11 mouse cellular contexts compared by ENCODE assay signal in genomic region chrX:78797642-78798041, GRCm38 (mm10).
A peak's percentile ranks its signal among the peaks of the same experiment; 100 is the strongest.
DNase-seq lines count a peak whose midpoint lies in the region; ATAC-seq and TF ChIP-seq lines count a peak whose summit lies in the region.
"Had no signal": no experiment of that assay in that cellular context is flagged by ENCODE, and none has a peak within 500 bp of the region (broad histone marks: within the 10 kb centered on the region; RNA-seq: fewer than 3 reads in every experiment).

No protein-coding gene starts in this region.

- H3K9ac ChIP-seq in intestine, postnatal 0 days (ENCODE audit: low read depth, low read length): no peak overlapping the region
- no peak overlapping the region for H3K9ac ChIP-seq in intestine, embryonic 15.5 days
- no peak overlapping the region for H3K9ac ChIP-seq in midbrain, embryonic 14.5 days (replicated peaks; ENCODE audit: low read length)
- H3K9ac ChIP-seq in midbrain, embryonic 15.5 days: no peak overlapping the region
- H3K9ac ChIP-seq: heart, embryonic 15.5 days had no signal

- H3K4me3 ChIP-seq in intestine, postnatal 0 days (ENCODE audit: low read depth, low read length): no peak overlapping the region
- no peak overlapping the region for H3K4me3 ChIP-seq in intestine, embryonic 15.5 days (replicated peaks)
- H3K4me3 ChIP-seq in midbrain, embryonic 14.5 days (replicated peaks; ENCODE audit: low read depth, low read length): no peak overlapping the region
- H3K4me3 ChIP-seq in midbrain, embryonic 15.5 days: no peak overlapping the region
- H3K4me3 ChIP-seq: heart, embryonic 15.5 days had no signal

- no peaks in the 10 kb centered on the region for H3K27me3 ChIP-seq in intestine, postnatal 0 days (replicated peaks; ENCODE audit: control insufficient read depth, insufficient read depth, low read length)
- no peaks in the 10 kb centered on the region for H3K27me3 ChIP-seq in intestine, embryonic 15.5 days (replicated peaks)
- no peaks in the 10 kb centered on the region for H3K27me3 ChIP-seq in midbrain, embryonic 14.5 days (ENCODE audit: control insufficient read depth, insufficient read depth, low read length)
- H3K27me3 ChIP-seq in midbrain, embryonic 15.5 days (replicated peaks): no peaks in the 10 kb centered on the region
- H3K27me3 ChIP-seq: heart, embryonic 15.5 days had no signal

- no peak overlapping the region for H3K27ac ChIP-seq in intestine, postnatal 0 days (ENCODE audit: low read depth, low read length)
- no peak overlapping the region for H3K27ac ChIP-seq in intestine, embryonic 15.5 days
- no peak overlapping the region for H3K27ac ChIP-seq in midbrain, embryonic 14.5 days (replicated peaks; ENCODE audit: low read depth, low read length)
- no peak overlapping the region for H3K27ac ChIP-seq in midbrain, embryonic 15.5 days
- H3K27ac ChIP-seq: heart, embryonic 15.5 days had no signal

- TF ChIP-seq CTCF in intestine, postnatal 0 days (IDR thresholded peaks at IDR 0.05; ENCODE audit: low read depth): peak; percentile 39

- ATAC-seq in intestine, postnatal 0 days: no peak
- ATAC-seq in intestine, embryonic 15.5 days: no peak
- ATAC-seq in midbrain, embryonic 14.5 days (ENCODE audit: low FRiP score, low TSS enrichment): no peak
- no peak for ATAC-seq in midbrain, embryonic 15.5 days (replicated peaks)

- no peak overlapping the region for H3K4me2 ChIP-seq in intestine, postnatal 0 days (replicated peaks; ENCODE audit: low read depth)
- H3K4me2 ChIP-seq in intestine, embryonic 15.5 days (replicated peaks): no peak overlapping the region
- no peak overlapping the region for H3K4me2 ChIP-seq in midbrain, embryonic 14.5 days (ENCODE audit: low read length)
- no peak overlapping the region for H3K4me2 ChIP-seq in midbrain, embryonic 15.5 days
- H3K4me2 ChIP-seq: heart, embryonic 15.5 days had no signal

- 70% methylated on average over 4 of the region's 4 CpGs for WGBS in intestine, postnatal 0 days
- WGBS in intestine, embryonic 15.5 days: 68% methylated on average over 4 of the region's 4 CpGs
- WGBS in midbrain, embryonic 14.5 days: 73% methylated on average over 4 of the region's 4 CpGs
- 67% methylated on average over 4 of the region's 4 CpGs for WGBS in midbrain, embryonic 15.5 days

- no peaks in the 10 kb centered on the region for H3K9me3 ChIP-seq in intestine, postnatal 0 days (ENCODE audit: control insufficient read depth)
- H3K9me3 ChIP-seq in intestine, embryonic 15.5 days: no peaks in the 10 kb centered on the region
- no peaks in the 10 kb centered on the region for H3K9me3 ChIP-seq in midbrain, embryonic 14.5 days (ENCODE audit: control insufficient read depth, low read length)
- H3K9me3 ChIP-seq in midbrain, embryonic 15.5 days: no peaks in the 10 kb centered on the region
- H3K9me3 ChIP-seq: heart, embryonic 15.5 days had no signal

- no peaks in the 10 kb centered on the region for H3K4me1 ChIP-seq in intestine, postnatal 0 days (replicated peaks; ENCODE audit: control insufficient read depth, insufficient read depth, low read length)
- H3K4me1 ChIP-seq in intestine, embryonic 15.5 days (replicated peaks): no peaks in the 10 kb centered on the region
- no peaks in the 10 kb centered on the region for H3K4me1 ChIP-seq in midbrain, embryonic 14.5 days (ENCODE audit: control insufficient read depth, insufficient read depth, low read length)
- H3K4me1 ChIP-seq in midbrain, embryonic 15.5 days: no peaks in the 10 kb centered on the region
- H3K4me1 ChIP-seq: heart, embryonic 15.5 days had no signal

- no peaks in the 10 kb centered on the region for H3K36me3 ChIP-seq in intestine, postnatal 0 days (ENCODE audit: control insufficient read depth, insufficient read depth)
- no peaks in the 10 kb centered on the region for H3K36me3 ChIP-seq in intestine, embryonic 15.5 days
- no peaks in the 10 kb centered on the region for H3K36me3 ChIP-seq in midbrain, embryonic 14.5 days (ENCODE audit: control insufficient read depth, insufficient read depth, low read length)
- no peaks in the 10 kb centered on the region for H3K36me3 ChIP-seq in midbrain, embryonic 15.5 days (replicated peaks)
- H3K36me3 ChIP-seq: heart, embryonic 15.5 days had no signal

- DNase-seq in cerebellum, postnatal 10 days: peak; percentile 0 to 51
- no peak for DNase-seq in cerebellum, adult 11-12 months
- DNase-seq in midbrain, embryonic 14.5 days: peak; percentile 29
- DNase-seq in brain, adult 2 months (ENCODE audit: low read depth, low spot score): peak; percentile 27
- DNase-seq in gastrocnemius, adult 8-10 months (ENCODE audit: low spot score in 2 of 2): no peak
- DNase-seq: gastrocnemius, postnatal 10 days; thymus, postnatal 4 days had no signal

Comparison
In these comparisons a context has a peak if more than half of its experiments do, and no peak if none do; other contexts are left out.
1. DNase-seq: peak in cerebellum, postnatal 10 days (2 of 2), midbrain, embryonic 14.5 days (single experiment) and brain, adult 2 months (single experiment); none in cerebellum, adult 11-12 months (single experiment) and gastrocnemius, adult 8-10 months (0 of 2).